Mouse (Mus musculus) embryonic facial prominence, embryonic 14.5 days (tissue): ENCODE results near the gene Cd244a. TPM values are rescaled to one million over a fixed set of nuclear protein-coding genes. Genes with fewer than 3 reads are reported as not detected.
A peak's percentile ranks its signal among the peaks of the same experiment; 100 is the strongest.

Experiments
- ATAC-seq: fragments of 200-750 bp; cut with Nextera tagmentation; 2 replicates; pipeline ENCODE4 v1.8.0; 2017; ENCODE audit warnings: low read depth, moderate number of reproducible peaks, moderate TSS enrichment
- DNase-seq: peaks from one replicate; pipeline ENCODE4 v3.0.0-alpha.2; 2015; ENCODE audit warnings: low spot score
- H3K27ac ChIP-seq: fragments of 300-500 bp; sonication (generic); replicated peaks from 2 replicates; pipeline ENCODE4 v1.5.1; 2014; ENCODE audit warnings: low read depth, mild to moderate bottlenecking, low read length, moderate library complexity
- H3K27me3 ChIP-seq: fragments of 300-500 bp; sonication (generic); replicated peaks from 2 replicates; pipeline ENCODE4 v1.6.1; 2014; ENCODE audit warnings: low read length; ENCODE audit not compliant: control insufficient read depth, insufficient read depth
- H3K36me3 ChIP-seq: fragments of 300-500 bp; sonication (generic); 2 replicates; pipeline ENCODE4 v1.6.1; 2014; ENCODE audit warnings: low read length, mixed read lengths; ENCODE audit not compliant: control insufficient read depth, insufficient read depth
- H3K4me1 ChIP-seq: fragments of 300-500 bp; sonication (generic); 2 replicates; pipeline ENCODE4 v1.6.1; 2014; ENCODE audit warnings: antibody characterized with exemption, low read length; ENCODE audit not compliant: control insufficient read depth, insufficient read depth
- H3K4me2 ChIP-seq: fragments of 300-500 bp; sonication (generic); 2 replicates; pipeline ENCODE4 v1.6.1; 2014; ENCODE audit warnings: low read depth, mild to moderate bottlenecking, low read length, moderate library complexity, mixed read lengths
- H3K4me3 ChIP-seq: fragments of 300-500 bp; sonication (generic); 2 replicates; pipeline ENCODE4 v1.5.1; 2014; ENCODE audit warnings: low read depth, mild to moderate bottlenecking, low read length
- H3K9ac ChIP-seq: fragments of 300-500 bp; sonication (generic); 2 replicates; pipeline ENCODE4 v1.6.1; 2014; ENCODE audit warnings: low read depth, mild to moderate bottlenecking, low read length, moderate library complexity, mixed read lengths
- H3K9me3 ChIP-seq: fragments of 300-500 bp; sonication (generic); 2 replicates; pipeline ENCODE4 v1.6.1; 2016; ENCODE audit warnings: low read length; ENCODE audit not compliant: control insufficient read depth
- WGBS: fragments of 180-500 bp; shearing (Covaris S2); extraction: QIAGEN DNeasy Blood & Tissue Kit; methylation state at CpG from one replicate; pipeline ENCODE4 v1.1.7; 2014; 5-methylcytosine and 5-hydroxymethylcytosine counted together
- polyA plus RNA-seq: library from polyadenylated mRNA; unstranded; fragments of >200 nt; fragmentation: Nextera tagmentation; extraction: Ambion mirVana; gene quantifications from 2 replicates; pipeline ENCODE4 v1.2.1, GENCODE M21; 2014

The Cd244a gene
- polyA plus RNA-seq, 1 experiment from 2014 or later, result 0.35 TPM

- ATAC-seq, result no peak
- Histone ChIP-seq H3K27ac (no peak overlapping the region), H3K36me3 (no peaks in the 10 kb centered on the region), H3K9ac (no peak overlapping the region), H3K9me3 (no peaks in the 10 kb centered on the region), H3K4me3 (no peak overlapping the region), H3K27me3 (no peaks in the 10 kb centered on the region), H3K4me1 (no peaks in the 10 kb centered on the region), H3K4me2 (no peak overlapping the region)
- WGBS, result 78% methylated on average over 6 of the region's 11 CpGs
- no peak for DNase-seq
These were observed 2.7 kb downstream of the Cd244a start for GRCm38 (mm10) chr1:171561639-171562225.

- Histone ChIP-seq H3K27me3 (no peaks in the 10 kb centered on the region), H3K27ac (no peak overlapping the region), H3K4me1 (no peaks in the 10 kb centered on the region), H3K9ac (no peak overlapping the region), H3K4me2 (no peak overlapping the region), H3K4me3 (no peak overlapping the region), H3K36me3 (no peaks in the 10 kb centered on the region), H3K9me3 (no peaks in the 10 kb centered on the region)
- DNase-seq, result no peak
- no peak for ATAC-seq
- WGBS, result 83% methylated on average over 2 of the region's 2 CpGs
These were observed 4.0 kb downstream of the Cd244a start for GRCm38 (mm10) chr1:171563042-171563441.

- Histone ChIP-seq H3K4me2 (no peak overlapping the region), H3K27ac (no peak overlapping the region), H3K9me3 (no peaks in the 10 kb centered on the region), H3K27me3 (no peaks in the 10 kb centered on the region), H3K9ac (no peak overlapping the region), H3K4me1 (no peaks in the 10 kb centered on the region), H3K36me3 (no peaks in the 10 kb centered on the region), H3K4me3 (no peak overlapping the region)
- 59% methylated on average over 3 of the region's 3 CpGs for WGBS
- DNase-seq (peak; percentile 26), ATAC-seq (no peak)
These were observed 5.3 kb downstream of the Cd244a start for GRCm38 (mm10) chr1:171564247-171564646.

GRCm38 (mm10) chr1:171565888-171566287 lies 6.9 kb downstream of the Cd244a start:
- DNase-seq (no peak), ATAC-seq (no peak)
- no peak overlapping the region for H3K4me3 ChIP-seq
- no peaks in the 10 kb centered on the region for H3K27me3 ChIP-seq
- H3K9me3 ChIP-seq, result no peaks in the 10 kb centered on the region
- no peak overlapping the region for H3K9ac ChIP-seq
- no peak overlapping the region for H3K4me2 ChIP-seq
- H3K4me1 ChIP-seq, result no peaks in the 10 kb centered on the region
- no peaks in the 10 kb centered on the region for H3K36me3 ChIP-seq
- no peak overlapping the region for H3K27ac ChIP-seq
- 66% methylated on average over 4 of the region's 4 CpGs for WGBS

GRCm38 (mm10) chr1:171566777-171567176 lies 7.8 kb downstream of the Cd244a start:
- Histone ChIP-seq H3K9ac (no peak overlapping the region), H3K27me3 (no peaks in the 10 kb centered on the region), H3K27ac (no peak overlapping the region), H3K36me3 (no peaks in the 10 kb centered on the region), H3K4me3 (no peak overlapping the region), H3K4me1 (no peaks in the 10 kb centered on the region), H3K9me3 (no peaks in the 10 kb centered on the region), H3K4me2 (no peak overlapping the region)
- no peak for ATAC-seq
- 27% methylated on average over 8 of the region's 8 CpGs for WGBS
- peak; percentile 57 for DNase-seq

GRCm38 (mm10) chr1:171568436-171568835 lies 9.4 kb downstream of the Cd244a start:
- H3K4me1 ChIP-seq, result no peaks in the 10 kb centered on the region
- no peaks in the 10 kb centered on the region for H3K9me3 ChIP-seq
- no peak overlapping the region for H3K4me2 ChIP-seq
- H3K36me3 ChIP-seq, result no peaks in the 10 kb centered on the region
- ATAC-seq, result no peak
- H3K27ac ChIP-seq, result no peak overlapping the region
- no peak for DNase-seq
- no peak overlapping the region for H3K4me3 ChIP-seq
- H3K9ac ChIP-seq, result no peak overlapping the region
- no peaks in the 10 kb centered on the region for H3K27me3 ChIP-seq
- WGBS, result 56% methylated on average over 2 of the region's 2 CpGs

- no peak for ATAC-seq
- DNase-seq, result no peak
- H3K36me3 ChIP-seq, result no peaks in the 10 kb centered on the region
- no peaks in the 10 kb centered on the region for H3K27me3 ChIP-seq
- H3K9ac ChIP-seq, result no peak overlapping the region
- no peaks in the 10 kb centered on the region for H3K9me3 ChIP-seq
- no peak overlapping the region for H3K27ac ChIP-seq
- no peak overlapping the region for H3K4me2 ChIP-seq
- WGBS, result 88% methylated on average over 7 of the region's 7 CpGs
- no peak overlapping the region for H3K4me3 ChIP-seq
- H3K4me1 ChIP-seq, result no peaks in the 10 kb centered on the region
These were observed 18.2 kb downstream of the Cd244a start for GRCm38 (mm10) chr1:171577168-171577567.

GRCm38 (mm10) chr1:171584584-171584983 lies 25.6 kb downstream of the Cd244a start:
- Histone ChIP-seq H3K4me2 (no peak overlapping the region), H3K27me3 (no peaks in the 10 kb centered on the region), H3K9ac (no peak overlapping the region), H3K4me3 (no peak overlapping the region), H3K9me3 (no peaks in the 10 kb centered on the region), H3K4me1 (no peaks in the 10 kb centered on the region), H3K27ac (no peak overlapping the region), H3K36me3 (no peaks in the 10 kb centered on the region)
- DNase-seq (no peak), ATAC-seq (no peak)
- WGBS, result 85% methylated on average over 2 of the region's 2 CpGs

GRCm38 (mm10) chr1:171604686-171605085 lies 45.7 kb downstream of the Cd244a start:
- Histone ChIP-seq H3K4me3 (no peak overlapping the region), H3K9ac (no peak overlapping the region), H3K4me2 (no peak overlapping the region), H3K4me1 (no peaks in the 10 kb centered on the region), H3K27me3 (no peaks in the 10 kb centered on the region), H3K36me3 (no peaks in the 10 kb centered on the region), H3K27ac (no peak overlapping the region), H3K9me3 (no peaks in the 10 kb centered on the region)
- 86% methylated on average over 3 of the region's 3 CpGs for WGBS
- no peak for ATAC-seq
- DNase-seq, result no peak
